Mouse (Mus musculus): ENCODE measurements around the gene Hexim2. TPM values are rescaled to one million over a fixed set of nuclear protein-coding genes. Genes with fewer than 3 reads are reported as not detected.

Hexim2 gene
- polyA plus RNA-seq, 1 experiment from 2014 or later, result 7.9 TPM

GRCm38 (mm10) chr11:103160738-103161137 lies 28.5 kb downstream of the Hexim2 start:
- Histone ChIP-seq H3K27ac (no peak overlapping the region), H3K9me3 (no peaks in the 10 kb centered on the region), H3K4me3 (no peak overlapping the region), H3K4me1 (peaks cover 12% of the 10 kb centered on the region), H3K27me3 (ENCODE audit: insufficient read depth, poor library complexity, severe bottlenecking) (peaks cover 5% of the 10 kb centered on the region; the same call in 1 of the 2 replicates), H3K36me3 (no peaks in the 10 kb centered on the region)
- whole genome bisulfite sequencing, result 89% methylated on average over 11 of the region's 11 CpGs
- DNase-seq (ENCODE audit: low spot score), result no peak

GRCm38 (mm10) chr11:103161449-103161848 lies 29.2 kb downstream of the Hexim2 start:
- H3K4me1 ChIP-seq, result peaks cover 12% of the 10 kb centered on the region
- peaks cover 10% of the 10 kb centered on the region; the same call in 1 of the 2 replicates for H3K27me3 ChIP-seq (ENCODE audit: insufficient read depth, poor library complexity, severe bottlenecking)
- peaks cover 3% of the 10 kb centered on the region; the same call in 1 of the 2 replicates for H3K9me3 ChIP-seq
- H3K36me3 ChIP-seq, result no peaks in the 10 kb centered on the region
- 61% methylated on average over 7 of the region's 7 CpGs for WGBS
- H3K27ac ChIP-seq, result no peak overlapping the region
- no peak overlapping the region for H3K4me3 ChIP-seq
- DNase-seq (ENCODE audit: low spot score), result no peak

GRCm38 (mm10) chr11:103162132-103162531 lies 29.9 kb downstream of the Hexim2 start:
- Histone ChIP-seq H3K4me1 (peaks cover 12% of the 10 kb centered on the region), H3K27ac (no peak overlapping the region), H3K36me3 (no peaks in the 10 kb centered on the region), H3K27me3 (ENCODE audit: insufficient read depth, poor library complexity, severe bottlenecking) (peaks cover 10% of the 10 kb centered on the region; the same call in 1 of the 2 replicates), H3K9me3 (peaks cover 3% of the 10 kb centered on the region; the same call in 1 of the 2 replicates), H3K4me3 (no peak overlapping the region)
- no peak for DNase-seq (ENCODE audit: low spot score)
- WGBS, result 90% methylated on average over 5 of the region's 5 CpGs

- Histone ChIP-seq H3K27me3 (ENCODE audit: insufficient read depth, poor library complexity, severe bottlenecking) (peaks cover 26% of the 10 kb centered on the region), H3K4me3 (no peak overlapping the region; the same call in 1 of the 2 replicates), H3K9me3 (peaks cover 3% of the 10 kb centered on the region; the same call in 1 of the 2 replicates), H3K4me1 (peaks cover 4% of the 10 kb centered on the region; the same call in 1 of the 2 replicates), H3K27ac (no peak overlapping the region), H3K36me3 (no peaks in the 10 kb centered on the region)
- 20% methylated on average over 10 of the region's 10 CpGs for WGBS
- DNase-seq (ENCODE audit: low spot score), result no peak
These were observed 32.2 kb downstream of the Hexim2 start for GRCm38 (mm10) chr11:103164391-103164790.

- no peak for DNase-seq (ENCODE audit: low spot score)
- Histone ChIP-seq H3K4me1 (peaks cover 35% of the 10 kb centered on the region), H3K27ac (no peak overlapping the region), H3K4me3 (no peak overlapping the region), H3K27me3 (ENCODE audit: insufficient read depth, poor library complexity, severe bottlenecking) (peaks cover 68% of the 10 kb centered on the region), H3K9me3 (peaks cover 3% of the 10 kb centered on the region; the same call in 1 of the 2 replicates), H3K36me3 (no peaks in the 10 kb centered on the region)
- WGBS, result 29% methylated on average over 9 of the region's 9 CpGs
These were observed 36.6 kb downstream of the Hexim2 start for GRCm38 (mm10) chr11:103168690-103169390.

GRCm38 (mm10) chr11:103169664-103170063 lies 37.4 kb downstream of the Hexim2 start:
- Histone ChIP-seq H3K27me3 (ENCODE audit: insufficient read depth, poor library complexity, severe bottlenecking) (peaks cover 75% of the 10 kb centered on the region), H3K4me1 (peaks cover 35% of the 10 kb centered on the region), H3K27ac (no peak overlapping the region), H3K4me3 (no peak overlapping the region), H3K9me3 (peaks cover 3% of the 10 kb centered on the region; the same call in 1 of the 2 replicates), H3K36me3 (no peaks in the 10 kb centered on the region)
- DNase-seq (ENCODE audit: low spot score), result no peak
- 76% methylated on average over 5 of the region's 5 CpGs for WGBS

DNA sequence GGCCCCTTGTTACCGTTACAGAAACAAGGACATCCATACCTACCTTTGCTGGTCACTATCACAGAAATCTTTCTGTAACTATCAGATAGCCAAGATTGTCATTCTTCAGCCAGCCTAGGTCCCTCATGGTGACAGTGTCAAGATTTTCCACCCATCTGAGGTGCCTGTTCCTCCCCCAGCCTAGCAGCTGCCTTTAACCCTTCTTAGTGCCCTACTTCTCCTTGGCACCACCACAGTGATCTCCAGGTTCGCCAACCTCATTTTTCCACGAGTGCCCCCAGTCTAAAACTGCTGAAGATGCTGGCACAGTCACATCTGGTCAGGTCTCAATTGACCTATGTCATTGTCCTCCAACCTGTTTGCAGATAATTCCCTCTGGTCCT lies 37.9 kb downstream of the Hexim2 start:
- Histone ChIP-seq H3K4me1 (peaks cover 39% of the 10 kb centered on the region), H3K27me3 (ENCODE audit: insufficient read depth, poor library complexity, severe bottlenecking) (peaks cover 79% of the 10 kb centered on the region), H3K36me3 (no peaks in the 10 kb centered on the region), H3K4me3 (peak overlapping the region; percentile 77), H3K9me3 (peaks cover 3% of the 10 kb centered on the region; the same call in 1 of the 2 replicates), H3K27ac (no peak overlapping the region)
- WGBS, result 53% methylated on average over 3 of the region's 3 CpGs
- DNase-seq (ENCODE audit: low spot score), result no peak

- H3K27ac ChIP-seq, result peak within 1 kb of the TSS; percentile 83
- peaks cover 40% of the 10 kb centered on the region for H3K4me1 ChIP-seq
- H3K4me3 ChIP-seq, result peak within 1 kb of the TSS; percentile 77
- no peaks in the 10 kb centered on the region for H3K36me3 ChIP-seq
- 1% methylated on average over 77 of the region's 84 CpGs for WGBS
- DNase-seq (ENCODE audit: low spot score), result no peak
- peaks cover 81% of the 10 kb centered on the region for H3K27me3 ChIP-seq (ENCODE audit: insufficient read depth, poor library complexity, severe bottlenecking)
- peaks cover 3% of the 10 kb centered on the region; the same call in 1 of the 2 replicates for H3K9me3 ChIP-seq
These were observed 38.5 kb downstream of the Hexim2 start, which contains the start of gene Fmnl1 for GRCm38 (mm10) chr11:103170494-103171285. Gene Fmnl1 (plus strand): TSS chr11:103171107.

DNA sequence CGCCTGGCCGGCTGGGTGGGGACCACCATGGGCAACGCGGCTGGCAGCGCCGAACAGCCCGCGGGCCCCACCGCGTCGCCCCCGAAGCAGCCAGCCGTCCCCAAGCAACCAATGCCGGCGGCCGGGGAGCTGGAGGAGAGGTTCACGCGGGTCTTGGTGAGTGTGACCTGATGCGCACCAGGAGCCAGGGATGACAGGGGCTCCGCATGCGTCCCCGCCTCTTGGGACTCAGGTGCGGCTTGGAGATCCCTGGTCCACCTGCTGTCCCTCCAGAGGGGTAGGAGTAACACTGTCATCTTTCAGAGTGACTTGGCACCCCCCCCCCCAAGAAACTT lies 39.0 kb downstream of the Hexim2 start:
- peak overlapping the region; percentile 77 for H3K4me3 ChIP-seq
- H3K27me3 ChIP-seq (ENCODE audit: insufficient read depth, poor library complexity, severe bottlenecking), result peaks cover 80% of the 10 kb centered on the region
- peaks cover 45% of the 10 kb centered on the region for H3K4me1 ChIP-seq
- H3K36me3 ChIP-seq, result no peaks in the 10 kb centered on the region
- H3K9me3 ChIP-seq, result no peaks in the 10 kb centered on the region
- DNase-seq (ENCODE audit: low spot score), result no peak
- WGBS, result 2% methylated on average over 20 of the region's 23 CpGs
- H3K27ac ChIP-seq, result peak overlapping the region; percentile 83

DNA sequence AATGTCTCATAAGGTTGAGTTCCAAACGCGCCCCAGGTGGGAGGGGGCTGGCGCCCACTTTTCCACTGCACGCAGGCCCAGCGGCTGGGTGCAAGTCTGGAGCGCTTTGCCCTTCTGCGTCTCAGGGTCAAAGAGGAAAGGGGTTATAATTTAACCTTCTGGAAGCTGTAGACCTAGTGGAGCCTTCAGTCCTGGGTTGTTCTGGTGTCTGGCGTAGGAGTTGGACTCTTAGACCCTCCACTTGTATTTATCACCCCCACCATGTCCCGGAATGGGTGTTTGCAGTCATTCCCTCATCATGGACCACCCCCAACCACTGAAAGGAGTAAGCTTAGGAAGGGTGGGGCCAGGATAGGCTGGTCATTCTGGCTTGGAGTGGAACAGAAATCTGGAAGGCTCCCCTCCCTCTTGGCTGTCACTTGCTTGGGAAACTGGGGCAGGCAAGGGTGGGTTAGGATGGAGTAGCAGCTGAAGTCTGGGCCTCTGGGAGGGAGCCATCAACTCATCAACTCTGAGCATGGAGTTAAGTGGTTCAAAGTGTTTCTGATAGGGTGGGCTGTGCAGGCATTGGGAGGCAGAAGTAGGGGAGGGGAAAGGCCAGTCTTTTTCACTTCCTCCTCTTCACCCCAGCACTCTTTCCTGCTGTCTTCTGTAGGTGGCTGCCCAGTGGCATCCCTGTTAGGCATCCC lies 39.6 kb downstream of the Hexim2 start:
- Histone ChIP-seq H3K4me1 (peaks cover 46% of the 10 kb centered on the region), H3K36me3 (no peaks in the 10 kb centered on the region), H3K27ac (no peak overlapping the region), H3K4me3 (peak overlapping the region; percentile 77), H3K27me3 (ENCODE audit: insufficient read depth, poor library complexity, severe bottlenecking) (peaks cover 80% of the 10 kb centered on the region), H3K9me3 (no peaks in the 10 kb centered on the region)
- no peak for DNase-seq (ENCODE audit: low spot score)
- 41% methylated on average over 9 of the region's 9 CpGs for WGBS

GRCm38 (mm10) chr11:103172392-103173040 lies 40.3 kb downstream of the Hexim2 start:
- Histone ChIP-seq H3K4me3 (no peak overlapping the region), H3K27ac (no peak overlapping the region), H3K9me3 (no peaks in the 10 kb centered on the region), H3K27me3 (ENCODE audit: insufficient read depth, poor library complexity, severe bottlenecking) (peaks cover 78% of the 10 kb centered on the region), H3K36me3 (no peaks in the 10 kb centered on the region), H3K4me1 (peaks cover 53% of the 10 kb centered on the region)
- WGBS, result 45% methylated on average over 6 of the region's 6 CpGs
- DNase-seq (ENCODE audit: low spot score), result no peak

- H3K4me3 ChIP-seq, result no peak overlapping the region
- 88% methylated on average over 7 of the region's 7 CpGs for whole genome bisulfite sequencing
- no peaks in the 10 kb centered on the region for H3K9me3 ChIP-seq
- DNase-seq (ENCODE audit: low spot score), result no peak
- no peak overlapping the region for H3K27ac ChIP-seq
- peaks cover 60% of the 10 kb centered on the region for H3K4me1 ChIP-seq
- peaks cover 76% of the 10 kb centered on the region for H3K27me3 ChIP-seq (ENCODE audit: insufficient read depth, poor library complexity, severe bottlenecking)
- H3K36me3 ChIP-seq, result no peaks in the 10 kb centered on the region
These were observed 41.0 kb downstream of the Hexim2 start for GRCm38 (mm10) chr11:103173041-103173770.

Measured in heart, embryonic 10.5 days (tissue).